Mouse (Mus musculus) lung, postnatal 0 days (tissue): ENCODE measurements around the gene 1700001O22Rik. TPM values are rescaled to one million over a fixed set of nuclear protein-coding genes. Genes with fewer than 3 reads are reported as not detected.

Source experiments
- ATAC-seq: fragments of 200-750 bp; cut with Nextera tagmentation; 2 replicates; pipeline ENCODE4 v1.8.0; 2017; ENCODE audit warnings: moderate library complexity
- DNase-seq: peaks from one replicate; pipeline ENCODE4 v3.0.0-alpha.2; 2016; ENCODE audit warnings: low spot score
- H3K27ac ChIP-seq: fragments of 300-500 bp; sonication (generic); 2 replicates; pipeline ENCODE4 v1.5.1; 2014; ENCODE audit warnings: antibody characterized with exemption, mild to moderate bottlenecking, low read length, mixed read lengths
- H3K27me3 ChIP-seq: fragments of 300-500 bp; sonication (generic); replicated peaks from 2 replicates; pipeline ENCODE4 v1.6.1; 2014; ENCODE audit warnings: low read length, mixed read lengths; ENCODE audit not compliant: insufficient read depth
- H3K36me3 ChIP-seq: fragments of 300-500 bp; sonication (generic); 2 replicates; pipeline ENCODE4 v1.6.1; 2014; ENCODE audit warnings: low read length, mixed read lengths; ENCODE audit not compliant: insufficient read depth
- H3K4me1 ChIP-seq: fragments of 300-500 bp; sonication (generic); 2 replicates; pipeline ENCODE4 v1.6.1; 2014; ENCODE audit warnings: antibody characterized with exemption, low read depth, low read length, mixed read lengths; ENCODE audit not compliant: insufficient read depth
- H3K4me2 ChIP-seq: fragments of 300-500 bp; sonication (generic); replicated peaks from 2 replicates; pipeline ENCODE4 v1.6.1; 2014; ENCODE audit warnings: low read depth, mild to moderate bottlenecking, low read length, moderate library complexity, mixed read lengths
- H3K4me3 ChIP-seq: fragments of 300-500 bp; sonication (generic); 2 replicates; pipeline ENCODE4 v1.5.1; 2014; ENCODE audit warnings: low read depth, low read length
- H3K9ac ChIP-seq: fragments of 300-500 bp; sonication (generic); replicated peaks from 2 replicates; pipeline ENCODE4 v1.6.1; 2014; ENCODE audit warnings: low read depth, mild to moderate bottlenecking
- H3K9me3 ChIP-seq: fragments of 300-500 bp; sonication (generic); 2 replicates; pipeline ENCODE4 v1.6.1; 2016; ENCODE audit warnings: low read length, mixed read lengths
- CTCF ChIP-seq: IDR thresholded peaks from 2 replicates; pipeline ENCODE4 v1.5.1; 2016; ENCODE audit warnings: antibody characterized with exemption, mild to moderate bottlenecking
- EP300 ChIP-seq: IDR thresholded peaks from 2 replicates; pipeline ENCODE4 v1.6.1; 2016; ENCODE audit warnings: antibody characterized with exemption, mild to moderate bottlenecking, control low read depth
- WGBS: fragments of 180-500 bp; shearing (Covaris S2); extraction: QIAGEN DNeasy Blood & Tissue Kit; methylation state at CpG from one replicate; pipeline ENCODE4 v1.1.7; 2014; 5-methylcytosine and 5-hydroxymethylcytosine counted together
- polyA plus RNA-seq: library from polyadenylated mRNA; unstranded; fragments of >200 nt; fragmentation: Nextera tagmentation; extraction: Ambion mirVana; gene quantifications from 2 replicates; pipeline ENCODE4 v1.2.1, GENCODE M21; 2015

The 1700001O22Rik gene
- polyA plus RNA-seq, 1 experiment from 2014 or later, result 0.47 TPM

DNA sequence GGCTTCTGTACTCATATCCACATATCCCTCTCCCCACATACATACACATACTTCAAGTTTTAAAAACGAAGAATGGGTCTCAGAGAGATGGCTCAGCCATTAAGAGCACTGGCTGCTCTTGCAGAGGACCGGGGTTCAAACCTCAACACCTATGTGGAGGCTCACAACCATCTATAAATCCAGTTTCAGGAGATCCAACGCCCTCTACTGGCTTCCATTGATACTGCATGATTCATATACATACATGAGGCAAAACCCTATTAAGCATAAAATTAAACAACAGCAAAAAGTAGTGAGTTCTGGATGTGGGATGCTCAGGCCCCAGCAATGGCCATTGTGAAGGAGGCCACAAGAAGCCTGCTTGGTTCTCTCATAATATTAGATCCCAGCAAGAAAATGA, 27.5 kb downstream of the 1700001O22Rik start:
- Histone ChIP-seq H3K9ac (no peak overlapping the region), H3K27me3 (no peaks in the 10 kb centered on the region), H3K36me3 (no peaks in the 10 kb centered on the region), H3K9me3 (no peaks in the 10 kb centered on the region), H3K27ac (no peak overlapping the region), H3K4me1 (peaks cover 15% of the 10 kb centered on the region), H3K4me2 (no peak overlapping the region), H3K4me3 (no peak overlapping the region)
- no peak for ATAC-seq
- TF ChIP-seq CTCF (peak; percentile 47), EP300 (no peak)
- WGBS, result 57% methylated on average over 3 of the region's 3 CpGs
- no peak for DNase-seq

- Histone ChIP-seq H3K4me2 (no peak overlapping the region), H3K9ac (no peak overlapping the region), H3K36me3 (no peaks in the 10 kb centered on the region), H3K9me3 (no peaks in the 10 kb centered on the region), H3K4me3 (no peak overlapping the region), H3K27me3 (no peaks in the 10 kb centered on the region), H3K4me1 (peaks cover 15% of the 10 kb centered on the region), H3K27ac (peak overlapping the region; percentile 80)
- 65% methylated on average over 8 of the region's 8 CpGs for WGBS
- no peak for DNase-seq
- TF ChIP-seq EP300, result no peak
- TF ChIP-seq CTCF, result no peak
- ATAC-seq, result no peak
These were observed 30.0 kb downstream of the 1700001O22Rik start for GRCm38 (mm10) chr2:30773313-30774005.

DNA sequence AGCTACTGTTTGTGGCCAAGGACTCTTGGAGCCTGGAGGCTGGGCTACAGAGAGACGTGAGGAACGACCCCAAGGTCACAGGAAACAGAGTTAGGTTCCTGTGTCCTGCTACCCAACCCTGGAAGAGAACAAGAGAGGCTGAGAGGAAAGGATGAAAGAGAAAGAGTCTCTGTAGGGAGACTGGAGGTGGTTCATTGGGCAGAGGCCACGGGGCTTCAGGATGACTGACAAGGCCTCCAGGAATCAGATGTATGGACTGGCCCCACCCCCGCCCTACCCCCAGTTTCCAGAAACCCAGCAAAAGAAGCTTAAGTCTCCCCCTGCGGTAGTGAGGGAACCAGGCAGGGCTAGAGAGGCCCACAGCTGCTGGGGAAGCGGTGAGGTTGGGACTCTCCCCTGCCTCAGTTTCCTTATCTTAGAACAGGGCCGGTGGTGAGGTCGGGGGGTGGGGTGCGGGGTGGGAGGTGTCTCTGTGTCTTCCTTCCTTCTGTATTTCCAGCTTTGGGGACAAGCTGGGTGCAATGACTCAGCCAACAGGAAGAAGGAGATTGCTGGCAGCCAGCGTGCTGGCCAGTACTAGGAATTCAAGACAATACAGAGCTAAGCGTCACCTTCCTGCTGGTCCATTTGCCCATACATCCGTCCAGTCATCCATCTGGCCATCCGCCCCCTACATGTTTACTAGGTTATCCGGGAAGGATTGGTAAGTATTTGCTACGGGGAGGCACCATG, 30.7 kb downstream of the 1700001O22Rik start:
- peak; percentile 83 for DNase-seq
- peak; percentile 82 for ATAC-seq
- peak overlapping the region; percentile 86 for H3K27ac ChIP-seq
- H3K36me3 ChIP-seq, result no peaks in the 10 kb centered on the region
- no peaks in the 10 kb centered on the region for H3K9me3 ChIP-seq
- H3K4me3 ChIP-seq, result no peak overlapping the region
- peaks cover 15% of the 10 kb centered on the region for H3K4me1 ChIP-seq
- H3K27me3 ChIP-seq, result no peaks in the 10 kb centered on the region
- no peak overlapping the region for H3K9ac ChIP-seq
- 31% methylated on average over 15 of the region's 15 CpGs for WGBS
- TF ChIP-seq EP300 (peak; percentile 85), CTCF (peak; percentile 12; the same call in 1 of the 2 replicates)
- H3K4me2 ChIP-seq, result 0 out of 2 replicates have a peak overlapping the region, but pooled peaks have one; percentile 8

GRCm38 (mm10) chr2:30771806-30772460, 31.5 kb downstream of the 1700001O22Rik start:
- H3K9me3 ChIP-seq, result no peaks in the 10 kb centered on the region
- H3K9ac ChIP-seq, result peak overlapping the region; percentile 43
- H3K4me1 ChIP-seq, result peaks cover 15% of the 10 kb centered on the region
- H3K4me2 ChIP-seq, result peak overlapping the region; percentile 92
- peak overlapping the region; percentile 39 for H3K4me3 ChIP-seq
- no peak for TF ChIP-seq CTCF
- TF ChIP-seq EP300, result no peak
- H3K27me3 ChIP-seq, result no peaks in the 10 kb centered on the region
- DNase-seq, result peak; percentile 79
- peak; percentile 61 for ATAC-seq
- no peaks in the 10 kb centered on the region for H3K36me3 ChIP-seq
- peak overlapping the region; percentile 86 for H3K27ac ChIP-seq
- 3% methylated on average over 19 of the region's 19 CpGs for whole genome bisulfite sequencing

- no peaks in the 10 kb centered on the region for H3K36me3 ChIP-seq
- peak overlapping the region; percentile 86 for H3K27ac ChIP-seq
- H3K4me3 ChIP-seq, result peak overlapping the region; percentile 39
- ATAC-seq (no peak), DNase-seq (no peak)
- peaks cover 15% of the 10 kb centered on the region for H3K4me1 ChIP-seq
- H3K9me3 ChIP-seq, result no peaks in the 10 kb centered on the region
- H3K9ac ChIP-seq, result peak overlapping the region; percentile 43
- TF ChIP-seq CTCF (no peak), EP300 (no peak)
- peak overlapping the region; percentile 92 for H3K4me2 ChIP-seq
- WGBS, result 6% methylated on average over 38 of the region's 51 CpGs
- H3K27me3 ChIP-seq, result no peaks in the 10 kb centered on the region
These were observed 32.1 kb downstream of the 1700001O22Rik start for GRCm38 (mm10) chr2:30771368-30771805.

- peaks cover 15% of the 10 kb centered on the region for H3K4me1 ChIP-seq
- TF ChIP-seq CTCF (peak; percentile 63), EP300 (no peak)
- H3K4me2 ChIP-seq, result no peak overlapping the region
- no peak for ATAC-seq
- no peaks in the 10 kb centered on the region for H3K9me3 ChIP-seq
- H3K9ac ChIP-seq, result no peak overlapping the region
- no peak overlapping the region for H3K4me3 ChIP-seq
- no peaks in the 10 kb centered on the region for H3K36me3 ChIP-seq
- H3K27ac ChIP-seq, result no peak overlapping the region
- DNase-seq, result peak; percentile 48
- H3K27me3 ChIP-seq, result no peaks in the 10 kb centered on the region
- 43% methylated on average over 6 of the region's 6 CpGs for WGBS
These were observed 34.3 kb downstream of the 1700001O22Rik start for GRCm38 (mm10) chr2:30769187-30769586.
